Mouse (Mus musculus) E14TG2a.4 (cell line): ENCODE measurements at regions not wholly inside any gene's neighbourhood (a gene's known extent, or its start where the extent isn't known, plus 50 kb on each side); places are given as distances from the start of the nearest gene placed in this dataset.

Experiments
- H3K27me3 ChIP-seq: 2 replicates; pipeline ENCODE4 v1.6.1; 2014; ENCODE audit warnings: low read length, control low read depth; ENCODE audit not compliant: insufficient read depth
- H3K36me3 ChIP-seq: 2 replicates; pipeline ENCODE4 v1.6.1; 2014; ENCODE audit warnings: low read length, control low read depth; ENCODE audit not compliant: insufficient read depth
- H3K4me1 ChIP-seq: replicated peaks from 2 replicates; pipeline ENCODE4 v1.6.1; 2014; ENCODE audit warnings: low read depth, low read length, control low read depth
- H3K4me3 ChIP-seq: replicated peaks from 2 replicates; pipeline ENCODE4 v1.5.1; 2014; ENCODE audit warnings: mild to moderate bottlenecking, low read length
- H3K9me3 ChIP-seq: 2 replicates; pipeline ENCODE4 v1.6.1; 2014; ENCODE audit warnings: low read length, control low read depth
- CTCF ChIP-seq: conservative IDR thresholded peaks from 2 replicates; pipeline ENCODE4 v1.5.1; 2014; ENCODE audit warnings: low read length
- NANOG ChIP-seq: IDR thresholded peaks from 2 replicates; pipeline ENCODE4 v1.6.1; 2014; ENCODE audit warnings: borderline replicate concordance, low read length, mixed read lengths
- POU5F1 ChIP-seq: IDR thresholded peaks from 2 replicates; pipeline ENCODE4 v1.6.1; 2014; ENCODE audit warnings: low read length, borderline replicate concordance

DNA sequence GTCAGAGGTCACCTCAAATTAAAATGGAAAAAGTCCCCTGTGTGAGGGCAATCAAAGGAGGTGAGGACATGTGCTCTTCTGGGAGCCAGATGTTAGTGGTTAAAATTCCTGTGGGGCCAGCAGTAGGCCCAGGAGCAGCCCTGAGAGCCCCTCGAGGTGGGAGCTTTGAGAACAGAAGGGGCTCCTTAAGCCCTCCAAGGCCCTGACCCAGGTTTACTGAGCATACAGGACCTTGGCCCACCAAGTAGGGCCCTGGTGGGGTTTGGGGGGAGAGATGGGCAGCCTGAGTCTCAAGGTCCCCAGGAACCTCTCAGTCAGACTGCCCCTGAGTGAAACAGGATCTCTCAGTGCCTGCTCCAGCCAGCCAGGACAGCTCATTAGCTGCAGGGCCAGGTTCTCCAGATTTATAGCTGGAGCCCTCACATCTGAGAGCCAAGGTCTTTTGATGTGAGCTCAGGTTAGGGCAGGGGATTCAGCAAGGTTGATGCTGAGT is 65.4 kb upstream of the Laptm4a start:
- no peak for TF ChIP-seq CTCF
- no peak for TF ChIP-seq POU5F1
- no peak for TF ChIP-seq NANOG
- no peaks in the 10 kb centered on the region for H3K9me3 ChIP-seq
- no peaks in the 10 kb centered on the region for H3K36me3 ChIP-seq
- H3K27me3 ChIP-seq: peaks cover 41% of the 10 kb centered on the region
- H3K4me3 ChIP-seq: no peak overlapping the region
- peaks cover 35% of the 10 kb centered on the region for H3K4me1 ChIP-seq

DNA sequence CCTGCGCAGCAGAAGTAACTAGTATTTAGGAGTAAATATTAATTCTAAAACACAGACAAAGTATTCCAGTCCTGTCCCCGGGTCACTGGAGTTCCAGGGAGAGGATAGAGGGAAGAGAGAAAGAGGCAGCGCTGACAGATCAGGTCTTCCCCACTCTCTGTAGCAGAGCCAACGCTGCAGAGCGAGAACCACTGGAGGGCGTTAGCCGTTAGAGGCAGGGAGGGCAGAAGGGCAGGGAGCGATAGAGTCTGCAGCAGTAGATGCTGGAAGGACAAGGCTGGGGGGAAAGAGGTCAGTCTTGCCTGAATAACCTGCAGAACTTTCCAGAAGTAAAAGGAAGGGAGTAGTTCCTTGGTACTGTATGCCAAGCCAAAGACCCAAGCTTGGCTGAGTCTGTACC is 64.2 kb upstream of the Laptm4a start:
- Histone ChIP-seq H3K4me1 (peaks cover 46% of the 10 kb centered on the region), H3K9me3 (no peaks in the 10 kb centered on the region), H3K4me3 (0 out of 2 replicates have a peak overlapping the region, but pooled peaks have one; percentile 7), H3K36me3 (no peaks in the 10 kb centered on the region), H3K27me3 (peaks cover 50% of the 10 kb centered on the region)
- TF ChIP-seq NANOG: no peak
- no peak; the same call in 1 of the 2 replicates for TF ChIP-seq CTCF
- TF ChIP-seq POU5F1: no peak

DNA sequence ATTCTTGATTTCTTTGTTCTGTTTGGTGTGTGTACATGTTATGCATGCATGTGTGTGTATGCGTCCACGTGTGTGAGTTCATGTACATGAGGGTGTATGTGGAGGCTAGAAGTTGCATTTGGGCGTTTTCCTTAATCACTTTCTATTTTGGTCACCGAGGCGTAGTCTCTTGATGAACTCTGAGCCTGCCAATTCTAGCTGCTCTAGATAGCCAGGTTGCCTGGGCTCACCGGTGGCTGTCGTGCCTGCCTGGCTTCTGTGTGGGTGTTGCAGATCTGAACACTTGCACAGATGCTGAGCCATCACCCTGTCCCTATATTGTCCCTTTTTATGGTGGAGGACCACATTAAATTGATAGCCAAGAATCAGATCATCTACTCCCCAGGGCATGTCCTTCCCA is 62.7 kb upstream of the Laptm4a start:
- H3K9me3 ChIP-seq: no peaks in the 10 kb centered on the region
- H3K4me1 ChIP-seq: peaks cover 60% of the 10 kb centered on the region
- peaks cover 50% of the 10 kb centered on the region for H3K27me3 ChIP-seq
- H3K36me3 ChIP-seq: no peaks in the 10 kb centered on the region
- TF ChIP-seq NANOG (no peak), CTCF (no peak), POU5F1 (no peak)
- H3K4me3 ChIP-seq: no peak overlapping the region

DNA sequence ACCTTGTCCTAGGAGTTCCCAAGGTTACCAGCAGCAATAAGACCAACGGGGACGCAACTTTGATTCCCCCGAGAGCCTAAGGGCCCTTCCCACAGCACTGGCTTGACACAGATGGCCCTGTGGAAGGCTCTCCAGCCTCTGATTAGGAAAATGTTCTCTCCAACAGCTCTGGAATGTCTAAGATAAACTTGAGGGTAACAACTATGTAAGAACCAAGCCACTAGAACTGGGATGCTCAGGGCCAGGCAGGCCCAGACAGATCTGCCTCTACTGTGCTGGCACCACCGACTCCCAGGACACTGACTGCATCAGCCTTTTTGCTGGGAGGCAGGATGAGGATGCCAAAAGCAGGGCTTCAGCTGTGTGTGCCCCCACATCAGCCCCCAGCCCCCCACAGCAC is 61.9 kb upstream of the Laptm4a start:
- H3K4me1 ChIP-seq: peaks cover 67% of the 10 kb centered on the region
- no peak overlapping the region; the same call in 1 of the 2 replicates for H3K4me3 ChIP-seq
- TF ChIP-seq CTCF (no peak), POU5F1 (no peak), NANOG (no peak)
- H3K9me3 ChIP-seq: no peaks in the 10 kb centered on the region
- H3K27me3 ChIP-seq: peaks cover 50% of the 10 kb centered on the region
- no peaks in the 10 kb centered on the region for H3K36me3 ChIP-seq

DNA sequence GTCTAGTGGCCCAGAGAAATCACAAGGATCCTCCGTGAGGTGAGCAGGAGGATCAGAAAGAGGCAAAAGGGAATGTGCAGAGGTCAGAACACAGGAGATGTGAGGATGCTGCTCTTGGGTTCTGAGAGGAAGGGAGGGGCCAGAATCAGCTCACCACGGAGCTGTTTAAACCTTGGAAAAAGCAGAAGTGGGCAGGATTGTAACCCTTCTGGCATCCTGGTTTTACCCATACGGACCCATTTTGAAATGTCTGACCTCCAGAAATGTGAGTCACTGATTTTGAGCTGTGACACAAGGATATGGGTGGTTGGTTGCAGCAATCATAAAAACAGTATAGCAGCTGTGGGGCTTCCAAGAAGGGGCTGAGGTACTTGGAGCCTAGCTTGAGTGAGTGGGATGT is 56.6 kb upstream of the Laptm4a start:
- Histone ChIP-seq H3K4me1 (peaks cover 85% of the 10 kb centered on the region), H3K27me3 (peaks cover 27% of the 10 kb centered on the region), H3K4me3 (no peak overlapping the region), H3K36me3 (no peaks in the 10 kb centered on the region), H3K9me3 (no peaks in the 10 kb centered on the region)
- TF ChIP-seq CTCF: no peak

DNA sequence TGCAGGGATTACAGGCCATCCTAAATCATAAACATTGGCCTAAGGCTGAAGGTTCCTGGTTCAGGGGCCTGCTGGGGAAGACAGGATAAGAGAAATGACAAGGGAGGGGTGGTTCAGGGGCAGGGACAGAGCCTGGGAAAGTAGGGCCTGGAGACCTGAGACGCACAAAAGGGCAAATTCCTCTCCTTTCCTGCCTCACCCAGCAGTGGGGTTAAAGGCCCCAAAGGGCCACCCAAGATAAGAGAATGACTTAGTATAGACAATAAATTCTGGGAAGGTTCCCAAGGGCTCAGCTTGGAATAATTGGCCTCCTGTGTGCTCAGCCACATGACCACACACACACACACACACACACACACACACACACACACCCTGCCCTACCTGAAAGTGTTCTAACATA is 56.2 kb upstream of the Laptm4a start:
- Histone ChIP-seq H3K4me3 (no peak overlapping the region), H3K36me3 (no peaks in the 10 kb centered on the region), H3K27me3 (peaks cover 24% of the 10 kb centered on the region), H3K9me3 (no peaks in the 10 kb centered on the region), H3K4me1 (peaks cover 84% of the 10 kb centered on the region)
- TF ChIP-seq CTCF: no peak
- no peak for TF ChIP-seq NANOG
- no peak for TF ChIP-seq POU5F1

DNA sequence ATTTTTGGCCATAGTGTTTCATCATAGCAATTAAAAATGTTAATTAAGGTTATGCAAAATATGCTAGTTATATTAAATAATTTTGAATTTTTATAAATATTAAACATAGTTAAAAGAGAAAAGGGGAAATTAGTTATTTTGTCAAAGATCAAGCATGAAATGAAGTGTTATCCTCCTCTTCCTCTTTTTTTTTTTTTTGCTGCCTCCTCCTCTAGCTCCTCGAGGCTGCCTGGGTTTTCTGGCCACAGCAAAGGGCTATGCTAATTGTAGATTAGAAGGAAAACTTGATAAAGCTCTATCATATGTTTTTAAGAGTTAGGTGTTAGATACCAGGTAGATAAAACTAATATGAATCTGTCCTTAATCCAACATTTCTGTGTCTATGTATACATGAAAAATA is 54.4 kb upstream of the Laptm4a start:
- no peaks in the 10 kb centered on the region for H3K36me3 ChIP-seq
- no peaks in the 10 kb centered on the region for H3K9me3 ChIP-seq
- peaks cover 68% of the 10 kb centered on the region for H3K4me1 ChIP-seq
- H3K27me3 ChIP-seq: peaks cover 19% of the 10 kb centered on the region
- TF ChIP-seq NANOG: no peak
- TF ChIP-seq POU5F1: no peak
- no peak for TF ChIP-seq CTCF
- H3K4me3 ChIP-seq: no peak overlapping the region

DNA sequence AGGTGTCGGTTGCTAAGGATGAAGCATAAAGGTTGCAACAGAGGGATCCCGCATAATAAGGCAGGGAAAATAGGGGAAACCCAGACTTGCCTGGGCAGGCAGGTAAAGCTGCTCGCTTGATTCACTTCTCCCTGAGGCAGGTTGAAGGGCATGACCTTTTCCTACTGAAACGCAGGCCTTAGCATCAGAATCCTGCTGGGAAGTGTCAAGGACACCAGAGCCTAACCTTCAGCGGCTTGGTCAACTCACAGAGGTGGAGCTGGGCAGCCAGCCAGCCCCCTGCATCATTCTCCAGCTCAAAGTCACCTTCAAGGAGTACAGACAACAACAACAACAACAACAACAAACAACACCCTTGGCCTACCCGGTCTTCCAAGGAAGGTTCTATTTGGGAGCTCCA is 52.8 kb upstream of the Laptm4a start:
- TF ChIP-seq NANOG: no peak
- no peak for TF ChIP-seq POU5F1
- TF ChIP-seq CTCF: no peak

DNA sequence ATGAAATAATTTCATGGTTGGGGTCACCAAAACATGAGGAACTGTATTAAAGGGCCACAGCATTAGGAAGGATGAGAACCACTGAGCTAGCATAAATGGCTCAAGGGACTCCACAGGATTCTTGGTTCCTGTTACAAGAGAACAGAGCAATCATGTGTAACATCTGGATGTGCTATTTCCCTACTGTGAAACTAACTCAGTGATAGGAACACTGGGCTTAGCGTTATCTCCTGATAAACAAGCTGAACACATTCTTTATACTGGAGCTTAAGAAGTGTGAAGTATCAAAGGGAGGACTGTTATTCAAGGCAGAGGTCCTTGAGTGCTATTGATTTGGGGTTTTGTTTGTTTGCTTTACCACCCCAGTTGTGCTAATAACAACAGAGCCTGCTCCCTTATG is 52.3 kb upstream of the Laptm4a start:
- no peaks in the 10 kb centered on the region for H3K36me3 ChIP-seq
- peaks cover 14% of the 10 kb centered on the region for H3K27me3 ChIP-seq
- H3K4me1 ChIP-seq: peaks cover 49% of the 10 kb centered on the region
- no peaks in the 10 kb centered on the region for H3K9me3 ChIP-seq
- TF ChIP-seq POU5F1 (no peak), CTCF (no peak), NANOG (no peak)
- H3K4me3 ChIP-seq: no peak overlapping the region

More for the DNA sequence above, 52.8 kb upstream of the Laptm4a start:
- no peaks in the 10 kb centered on the region for H3K9me3 ChIP-seq
- H3K4me3 ChIP-seq: 0 out of 2 replicates have a peak overlapping the region, but pooled peaks have one; percentile 2
- peaks cover 53% of the 10 kb centered on the region for H3K4me1 ChIP-seq
- no peaks in the 10 kb centered on the region for H3K36me3 ChIP-seq
- H3K27me3 ChIP-seq: peaks cover 19% of the 10 kb centered on the region
